ENCODE assay signal across 8 mouse cellular contexts in the genomic region with DNA sequence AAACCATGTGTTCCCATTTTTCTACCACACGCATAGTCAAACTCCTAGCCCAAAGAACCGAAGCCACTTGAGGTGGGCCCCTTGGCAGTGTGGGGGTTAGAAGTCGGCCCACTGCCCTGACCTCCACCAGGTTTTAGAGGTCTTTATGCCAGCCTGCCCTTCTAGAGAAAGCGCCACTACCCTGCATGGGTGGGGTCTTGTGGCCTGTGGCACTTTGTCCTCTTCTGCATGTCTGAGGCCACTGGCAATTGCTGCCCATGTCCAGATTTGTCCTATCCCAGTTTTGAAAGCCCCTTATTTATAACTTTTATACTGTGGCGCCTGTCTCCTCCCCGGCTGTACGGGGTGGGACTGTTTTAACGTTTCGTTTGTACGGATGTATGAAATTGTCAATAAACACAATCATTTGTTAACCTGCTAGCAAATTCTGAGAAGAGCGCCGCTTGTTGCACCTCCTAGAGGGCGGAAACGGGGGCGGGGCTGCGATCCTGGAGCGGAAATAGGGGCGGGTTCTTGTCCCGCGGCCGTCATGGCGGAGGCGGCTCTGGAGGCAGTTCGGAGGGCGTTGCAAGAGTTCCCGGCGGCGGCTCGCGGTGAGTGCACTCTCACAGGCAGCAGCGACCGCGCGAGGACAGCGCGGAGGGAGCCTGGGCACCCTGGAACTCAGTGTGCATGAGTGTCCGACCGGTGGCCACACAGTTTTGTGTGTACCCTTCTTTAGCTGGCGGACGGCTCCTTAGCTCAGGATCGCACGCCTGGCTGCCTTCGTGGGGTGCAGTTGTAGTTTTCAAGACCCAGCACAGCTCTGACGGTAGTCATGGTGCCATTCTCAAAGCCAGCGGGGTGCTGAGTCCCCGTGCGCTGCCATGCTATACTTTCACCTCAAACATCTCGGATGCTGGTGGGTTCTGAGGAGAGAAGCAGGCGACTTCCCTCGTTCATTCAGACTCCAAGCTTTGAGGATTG. TPM values are rescaled to one million over a fixed set of nuclear protein-coding genes. Genes with fewer than 3 reads are reported as not detected.
DNase-seq lines count a peak whose midpoint lies in the region; ATAC-seq and TF ChIP-seq lines count a peak whose summit lies in the region.

Jmjd7 (plus strand) TSS at position 500 of the 966 bp plus-strand sequence.
Gm28042 (plus strand) TSS at position 510 of the 966 bp plus-strand sequence.

- H3K4me2 ChIP-seq in forebrain, embryonic 14.5 days (ENCODE audit: low read length), result peak within 1 kb of the TSS; percentile 79
- peak within 1 kb of the TSS; percentile 80 for H3K4me2 ChIP-seq in lung, embryonic 14.5 days

- H3K4me3 ChIP-seq in forebrain, embryonic 14.5 days (ENCODE audit: low read depth, low read length), result peak within 1 kb of the TSS; percentile 72
- peak within 1 kb of the TSS; percentile 90 for H3K4me3 ChIP-seq in layer of hippocampus, adult 2 months
- peak within 1 kb of the TSS; percentile 77 for H3K4me3 ChIP-seq in lung, embryonic 14.5 days (ENCODE audit: low read depth, low read length)
- H3K4me3 ChIP-seq in olfactory bulb, adult 2 months (ENCODE audit: insufficient read depth, low read depth, low read length), result peak within 1 kb of the TSS; percentile 81
- H3K4me3 ChIP-seq in thymus, adult 2 months (ENCODE audit: control insufficient read depth, insufficient read depth, low read length), result peak within 1 kb of the TSS; percentile 60

- peak; percentile 95 for ATAC-seq in forebrain, embryonic 14.5 days
- peak; percentile 93 for ATAC-seq in lung, embryonic 14.5 days (ENCODE audit: insufficient read depth)

- H3K27ac ChIP-seq in forebrain, embryonic 14.5 days (ENCODE audit: low read depth, low read length), result peak within 1 kb of the TSS; percentile 85
- H3K27ac ChIP-seq in layer of hippocampus, adult 2 months, result peak within 1 kb of the TSS; percentile 93
- H3K27ac ChIP-seq in lung, embryonic 14.5 days (ENCODE audit: low read depth), result peak within 1 kb of the TSS; percentile 93
- H3K27ac ChIP-seq in olfactory bulb, adult 2 months (ENCODE audit: insufficient read depth, low read depth, low read length), result peak within 1 kb of the TSS; percentile 64
- H3K27ac ChIP-seq in thymus, adult 2 months (ENCODE audit: control insufficient read depth, insufficient read depth, low read length), result peak within 1 kb of the TSS; percentile 70

- DNase-seq in ES-CJ7 (ENCODE audit: low read depth, low spot score), result peak; percentile 86
- DNase-seq in cerebellum, adult 11 months, result peak; percentile 84
- peak; percentile 92 for DNase-seq in forebrain, embryonic 14.5 days (ENCODE audit: low spot score)
- DNase-seq in heart, postnatal 25 days (ENCODE audit: low spot score), result peak; percentile 81
- DNase-seq in layer of hippocampus, adult 2 months (ENCODE audit: low spot score in 2 of 2), result peak; percentile 89 to 91
- DNase-seq in lung, embryonic 14.5 days, result peak; percentile 95
- peak; percentile 96 for DNase-seq in thymus, adult 2 months

- H3K36me3 ChIP-seq in forebrain, embryonic 14.5 days (ENCODE audit: control insufficient read depth, insufficient read depth, low read length), result peaks cover 39% of the 10 kb centered on the region
- H3K36me3 ChIP-seq in lung, embryonic 14.5 days (ENCODE audit: insufficient read depth), result peaks cover 45% of the 10 kb centered on the region
- H3K36me3 ChIP-seq in thymus, adult 2 months (ENCODE audit: control insufficient read depth, insufficient read depth, low read length), result no peaks in the 10 kb centered on the region

- intact Hi-C loops in heart, postnatal 25 days (cut with DNase I), result no loop called here

- TF ChIP-seq CTCF in layer of hippocampus, adult 2 months (conservative IDR thresholded peaks at IDR 0.05), result peak; percentile 49
- peak; percentile 6; the same call in 1 of the 2 replicates for TF ChIP-seq CTCF in lung, embryonic 14.5 days (IDR thresholded peaks at IDR 0.05; ENCODE audit: low read depth)
- TF ChIP-seq CTCF in olfactory bulb, adult 2 months (IDR thresholded peaks at IDR 0.05; ENCODE audit: insufficient read depth, low read depth, low read length), result no peak
- TF ChIP-seq CTCF in thymus, adult 2 months (IDR thresholded peaks at IDR 0.05; ENCODE audit: borderline replicate concordance, control insufficient read depth, extremely low read depth, insufficient read depth, low read length, poor library complexity), result 0 out of 2 replicates have a peak, but pooled peaks have one; percentile 25

- H3K4me1 ChIP-seq in forebrain, embryonic 14.5 days (ENCODE audit: control insufficient read depth, insufficient read depth, low read length), result peaks cover 11% of the 10 kb centered on the region
- 0 out of 2 replicates have a peak, but pooled peaks cover 9% of the 10 kb centered on the region for H3K4me1 ChIP-seq in lung, embryonic 14.5 days (ENCODE audit: insufficient read depth)
- peaks cover 8% of the 10 kb centered on the region for H3K4me1 ChIP-seq in olfactory bulb, adult 2 months (ENCODE audit: control insufficient read depth, insufficient read depth, low read length)
- peaks cover 11% of the 10 kb centered on the region for H3K4me1 ChIP-seq in thymus, adult 2 months (replicated peaks; ENCODE audit: control insufficient read depth, insufficient read depth, low read length)

- WGBS in forebrain, embryonic 14.5 days, result 6% methylated on average over 50 of the region's 50 CpGs
- WGBS in lung, embryonic 14.5 days, result 5% methylated on average over 50 of the region's 50 CpGs
- WGBS in olfactory bulb, adult 2 months, result 5% methylated on average over 48 of the region's 50 CpGs
- 5% methylated on average over 50 of the region's 50 CpGs for WGBS in thymus, adult 2 months

- H3K27me3 ChIP-seq in forebrain, embryonic 14.5 days (replicated peaks; ENCODE audit: control insufficient read depth, insufficient read depth, low read length), result no peaks in the 10 kb centered on the region
- no peaks in the 10 kb centered on the region for H3K27me3 ChIP-seq in lung, embryonic 14.5 days (ENCODE audit: insufficient read depth, low read length)
- H3K27me3 ChIP-seq in thymus, adult 2 months (ENCODE audit: control insufficient read depth, insufficient read depth, low read length), result no peaks in the 10 kb centered on the region

- peak within 1 kb of the TSS; percentile 73 for H3K9ac ChIP-seq in forebrain, embryonic 14.5 days (ENCODE audit: low read length)
- peak within 1 kb of the TSS; percentile 82 for H3K9ac ChIP-seq in lung, embryonic 14.5 days

- no peaks in the 10 kb centered on the region for H3K9me3 ChIP-seq in forebrain, embryonic 14.5 days (replicated peaks; ENCODE audit: control insufficient read depth, low read length)
- no peaks in the 10 kb centered on the region for H3K9me3 ChIP-seq in lung, embryonic 14.5 days (ENCODE audit: low read depth, low read length)

- TF ChIP-seq POLR2A in olfactory bulb, adult 2 months (IDR thresholded peaks at IDR 0.05; ENCODE audit: insufficient read depth, low read depth, low read length), result 0 out of 2 replicates have a peak, but pooled peaks have one; percentile 42
- peak; percentile 84 for TF ChIP-seq POLR2A in thymus, adult 2 months (IDR thresholded peaks at IDR 0.05; ENCODE audit: control insufficient read depth, extremely low read depth, insufficient read depth, low read length, poor library complexity)

RNA-seq across cellular contexts. Expression of gene Jmjd7, which starts in this region (rescaled TPM):
- polyA plus RNA-seq in forebrain, embryonic 14.5 days (2014; fragmentation: Nextera tagmentation; extraction: Ambion mirVana), result 16.4 and 23.3 TPM in 2 replicates
- 1 to 10 TPM; 7.1 to 9.1 TPM for total RNA-seq in heart, postnatal 25 days (2021)
- 1 to 10 TPM; 5.5 to 6.6 TPM for total RNA-seq in layer of hippocampus, adult 2 months (2021)
- 19.9 and 21.8 TPM in 2 replicates for polyA plus RNA-seq in lung, embryonic 14.5 days (2014; fragmentation: Nextera tagmentation; extraction: Ambion mirVana)
- polyA plus RNA-seq in olfactory bulb, adult 2 months (2012; ENCODE audit: insufficient read depth, insufficient read length, low replicate concordance, missing spikeins), result not detected in 2 replicates
- polyA plus RNA-seq in thymus, adult 2 months (2012; rRNA removed), result 13.9 and 15.5 TPM in 2 replicates

RNA-seq across cellular contexts. Expression of gene Gm28042, which starts in this region (rescaled TPM):
- polyA plus RNA-seq in forebrain, embryonic 14.5 days (2014; fragmentation: Nextera tagmentation; extraction: Ambion mirVana), result 1.9 and 4.2 TPM in 2 replicates
- total RNA-seq in heart, postnatal 25 days (2021), result under 1 TPM; 0.81 TPM
- total RNA-seq in layer of hippocampus, adult 2 months (2021), result 1 to 10 TPM; 1.1 to 2.4 TPM
- 2.2 and 3.3 TPM in 2 replicates for polyA plus RNA-seq in lung, embryonic 14.5 days (2014; fragmentation: Nextera tagmentation; extraction: Ambion mirVana)
- polyA plus RNA-seq in olfactory bulb, adult 2 months (2012; ENCODE audit: insufficient read depth, insufficient read length, low replicate concordance, missing spikeins), result not detected in 2 replicates
- polyA plus RNA-seq in thymus, adult 2 months (2012; rRNA removed), result 7.0 and 8.8 TPM in 2 replicates

Comparison
In these comparisons a context has a peak if more than half of its experiments do, and no peak if none do; other contexts are left out.
1. Peak in every context shown above with its lines: DNase-seq, ATAC-seq, H3K4me3 ChIP-seq and H3K27ac ChIP-seq.
2. RNA of gene Jmjd7 (polyA plus RNA-seq): 16.4 to 23.3 TPM in forebrain, embryonic 14.5 days, 19.9 to 21.8 TPM in lung, embryonic 14.5 days and 13.9 to 15.5 TPM in thymus, adult 2 months; not detected in olfactory bulb, adult 2 months; every median in the first group is over 10 times any median in the second.